In the genomic region with DNA sequence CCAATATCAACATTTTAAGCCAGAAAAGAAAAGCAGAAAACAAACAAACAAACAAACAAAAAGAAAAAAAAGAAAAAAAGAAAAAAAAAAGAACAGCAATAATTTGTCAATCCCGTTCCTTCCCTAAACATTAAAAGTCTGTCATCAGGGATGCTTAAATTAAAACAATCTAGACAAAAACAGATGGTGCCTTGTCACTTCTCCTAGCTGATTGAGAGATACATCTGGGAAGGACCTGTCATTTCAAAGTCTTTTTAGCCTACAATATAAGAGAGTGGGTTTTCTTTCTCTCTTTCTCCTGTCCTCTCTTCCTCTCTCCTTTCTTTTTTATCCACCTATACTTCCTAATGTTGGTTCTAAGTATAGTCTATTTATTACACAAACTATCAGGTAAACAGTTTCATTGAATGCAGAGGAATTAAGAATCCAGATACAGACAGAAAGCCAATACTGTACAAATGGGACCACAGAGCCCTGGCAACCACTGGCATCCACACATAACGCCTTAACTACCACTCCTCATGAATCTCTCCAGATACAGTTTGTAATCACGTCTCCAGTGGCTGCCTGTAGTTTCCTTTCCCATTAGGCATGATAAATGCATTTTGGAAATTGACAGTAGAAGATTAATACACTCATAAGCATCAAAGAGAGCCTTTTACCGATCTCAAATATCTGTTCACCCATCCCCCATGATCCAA, we compare ENCODE assay signal across 13 mouse cellular contexts.
"Had no signal": no experiment of that assay in that cellular context is flagged by ENCODE, and none has a peak within 500 bp of the region (broad histone marks: within the 10 kb centered on the region; RNA-seq: fewer than 3 reads in every experiment).

No protein-coding gene starts in this region.

- H3K4me3 ChIP-seq: kidney, embryonic 15.5 days; left cerebral cortex, adult 2 months; limb, embryonic 10.5 days; liver, embryonic 15.5 days; midbrain, embryonic 13.5 days; stomach, embryonic 15.5 days had no signal

- H3K27ac ChIP-seq: kidney, embryonic 15.5 days; left cerebral cortex, adult 2 months; limb, embryonic 10.5 days; liver, embryonic 15.5 days; midbrain, embryonic 13.5 days; stomach, embryonic 15.5 days had no signal

- H3K27me3 ChIP-seq: kidney, embryonic 15.5 days; liver, embryonic 15.5 days; midbrain, embryonic 13.5 days; stomach, embryonic 15.5 days had no signal

- DNase-seq: lung, adult 2 months; lung, postnatal 36 days; right cerebral cortex, postnatal 14 days; thymus, adult 2 months; thymus, postnatal 25 days had no signal

- H3K9ac ChIP-seq: kidney, embryonic 15.5 days; liver, embryonic 15.5 days; midbrain, embryonic 13.5 days; stomach, embryonic 15.5 days had no signal

- H3K4me2 ChIP-seq: kidney, embryonic 15.5 days; liver, embryonic 11.5 days; liver, embryonic 15.5 days; midbrain, embryonic 13.5 days; stomach, embryonic 15.5 days had no signal

- H3K9me3 ChIP-seq: kidney, embryonic 15.5 days; limb, embryonic 10.5 days; liver, embryonic 15.5 days; midbrain, embryonic 13.5 days; stomach, embryonic 15.5 days had no signal

- ATAC-seq: lung, postnatal 0 days; midbrain, embryonic 13.5 days had no signal

- H3K4me1 ChIP-seq: kidney, embryonic 15.5 days; limb, embryonic 10.5 days; liver, embryonic 15.5 days; stomach, embryonic 15.5 days had no signal

- H3K36me3 ChIP-seq: kidney, embryonic 15.5 days; limb, embryonic 10.5 days; liver, embryonic 15.5 days; midbrain, embryonic 13.5 days; stomach, embryonic 15.5 days had no signal
